Comparison of ENCODE assay signal across 16 mouse cellular contexts in the genomic region with DNA sequence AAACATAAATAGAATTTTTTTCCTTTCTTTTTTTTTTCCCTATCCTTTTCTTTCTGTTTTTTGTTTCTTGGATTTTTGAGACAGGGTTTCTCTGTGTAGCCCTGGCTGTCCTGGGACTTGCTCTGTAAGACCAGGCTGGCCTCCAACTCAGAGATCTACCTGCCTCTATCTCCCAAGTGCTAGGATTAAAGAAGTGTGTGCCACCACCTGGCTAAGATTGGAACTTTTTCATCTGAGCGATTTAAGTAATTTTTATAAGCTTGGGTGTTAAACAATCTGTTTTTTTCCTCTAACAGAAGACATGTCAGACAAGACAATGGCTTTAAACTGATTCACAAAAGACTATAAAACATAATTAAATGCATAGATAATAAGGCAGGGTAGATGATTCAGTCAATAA. TPM values are rescaled to one million over a fixed set of nuclear protein-coding genes. Genes with fewer than 3 reads are reported as not detected.
DNase-seq lines count a peak whose midpoint lies in the region; ATAC-seq and TF ChIP-seq lines count a peak whose summit lies in the region.
"Had no signal": no experiment of that assay in that cellular context is flagged by ENCODE, and none has a peak within 500 bp of the region (broad histone marks: within the 10 kb centered on the region; RNA-seq: fewer than 3 reads in every experiment).

No protein-coding gene starts in this region.

- peak; percentile 29 for TF ChIP-seq RAD21 in CH12.LX (IDR thresholded peaks at IDR 0.05; ENCODE audit: low read depth, low read length)

- no peak for TF ChIP-seq POLR2A in CH12.LX (IDR thresholded peaks at IDR 0.05; ENCODE audit: low read depth, low read length)

- no peaks in the 10 kb centered on the region for H3K36me3 ChIP-seq in intestine, postnatal 0 days (ENCODE audit: control insufficient read depth, insufficient read depth)
- H3K36me3 ChIP-seq in intestine, embryonic 16.5 days (ENCODE audit: control insufficient read depth, insufficient read depth, low read length) = no peaks in the 10 kb centered on the region
- H3K36me3 ChIP-seq in midbrain, embryonic 11.5 days (ENCODE audit: control insufficient read depth, insufficient read depth, low read length) = no peaks in the 10 kb centered on the region
- no peaks in the 10 kb centered on the region for H3K36me3 ChIP-seq in midbrain, embryonic 13.5 days
- H3K36me3 ChIP-seq in CH12.LX (replicated peaks in 1 of 2; ENCODE audit: control insufficient read depth in 1 of 2, insufficient read depth in 1 of 2, low read length in 1 of 2) = no peaks in the 10 kb centered on the region
- no peaks in the 10 kb centered on the region for H3K36me3 ChIP-seq in splenic B cell, adult 2 months (ENCODE audit: control insufficient read depth, insufficient read depth, low read length, poor library complexity, severe bottlenecking)
- H3K36me3 ChIP-seq: embryonic facial prominence, embryonic 15.5 days; limb, embryonic 15.5 days; lung, embryonic 15.5 days had no signal

- dilution Hi-C loops in CH12.LX (cut with MboI; ENCODE audit: extremely low pct_ligation_motif_present, extremely low pct_unique_long_range_greater_than_20kb, low sequenced_read_pairs) = no loop called here

- H3K4me1 ChIP-seq in intestine, postnatal 0 days (replicated peaks; ENCODE audit: control insufficient read depth, insufficient read depth, low read length) = no peaks in the 10 kb centered on the region
- peaks cover 9% of the 10 kb centered on the region; the same call in 1 of the 2 replicates for H3K4me1 ChIP-seq in intestine, embryonic 16.5 days (ENCODE audit: control insufficient read depth, insufficient read depth, low read length)
- peaks cover 14% of the 10 kb centered on the region for H3K4me1 ChIP-seq in midbrain, embryonic 11.5 days (ENCODE audit: control insufficient read depth, insufficient read depth, low read length)
- H3K4me1 ChIP-seq in midbrain, embryonic 13.5 days (replicated peaks) = peaks cover 23% of the 10 kb centered on the region
- peaks cover 2 to 26% of the 10 kb centered on the region in 2 experiments; a peak in 3 of 4 replicates for H3K4me1 ChIP-seq in CH12.LX (ENCODE audit: control insufficient read depth in 1 of 2, insufficient read depth in 2 of 2)

- peak; percentile 39 for DNase-seq in midbrain, embryonic 11.5 days (ENCODE audit: low spot score, missing footprints)
- DNase-seq in CH12.LX (ENCODE audit: extremely low read depth) = no peak
- DNase-seq in splenic B cell, adult 2 months (ENCODE audit: low read depth, low spot score) = peak; percentile 34
- DNase-seq in frontal cortex, postnatal 10 days (ENCODE audit: low spot score in 2 of 2) = no peak
- DNase-seq: cerebellum, adult 18-20 months; gastrocnemius, adult 2 months; heart, adult 18-20 months; layer of hippocampus, adult 9-11 months; right cerebral cortex, adult 18-20 months had no signal

- WGBS in intestine, postnatal 0 days = 43% methylated on average over 1 of the region's 1 CpGs
- 43% methylated on average over 1 of the region's 1 CpGs for WGBS in intestine, embryonic 16.5 days
- WGBS in midbrain, embryonic 11.5 days = 46% methylated on average over 1 of the region's 1 CpGs
- WGBS in midbrain, embryonic 13.5 days = 52% methylated on average over 1 of the region's 1 CpGs

- no peak overlapping the region for H3K9ac ChIP-seq in intestine, postnatal 0 days (ENCODE audit: low read depth, low read length)
- no peak overlapping the region for H3K9ac ChIP-seq in intestine, embryonic 16.5 days (ENCODE audit: low read depth, low read length)
- H3K9ac ChIP-seq in midbrain, embryonic 11.5 days (ENCODE audit: low read length) = no peak overlapping the region
- H3K9ac ChIP-seq in midbrain, embryonic 13.5 days (replicated peaks) = no peak overlapping the region
- H3K9ac ChIP-seq in CH12.LX (ENCODE audit: insufficient read depth, low read depth) = no peak overlapping the region
- H3K9ac ChIP-seq: embryonic facial prominence, embryonic 15.5 days; hindbrain, embryonic 14.5 days; limb, embryonic 15.5 days; lung, embryonic 15.5 days had no signal

- H3K27ac ChIP-seq in intestine, postnatal 0 days (ENCODE audit: low read depth, low read length) = no peak overlapping the region
- no peak overlapping the region for H3K27ac ChIP-seq in intestine, embryonic 16.5 days (ENCODE audit: low read length)
- no peak overlapping the region for H3K27ac ChIP-seq in midbrain, embryonic 11.5 days (ENCODE audit: low read depth, low read length)
- no peak overlapping the region for H3K27ac ChIP-seq in midbrain, embryonic 13.5 days
- no peak overlapping the region for H3K27ac ChIP-seq in CH12.LX (ENCODE audit: insufficient read depth, low read depth)
- H3K27ac ChIP-seq: embryonic facial prominence, embryonic 15.5 days; gastrocnemius, adult 2 months; hindbrain, embryonic 14.5 days; limb, embryonic 15.5 days; lung, embryonic 15.5 days had no signal

- in situ Hi-C loops in CH12.LX (cut with MboI; ENCODE audit: low pct_ligation_motif_present, low pct_unique_long_range_greater_than_20kb, low sequenced_read_pairs) = no loop called here

- no peaks in the 10 kb centered on the region for H3K9me3 ChIP-seq in intestine, postnatal 0 days (ENCODE audit: control insufficient read depth)
- H3K9me3 ChIP-seq in intestine, embryonic 16.5 days (ENCODE audit: control insufficient read depth, low read length) = no peaks in the 10 kb centered on the region
- H3K9me3 ChIP-seq in midbrain, embryonic 11.5 days (ENCODE audit: control insufficient read depth, low read length) = no peaks in the 10 kb centered on the region
- no peaks in the 10 kb centered on the region for H3K9me3 ChIP-seq in midbrain, embryonic 13.5 days
- H3K9me3 ChIP-seq in CH12.LX (replicated peaks; ENCODE audit: low read length) = no peaks in the 10 kb centered on the region
- H3K9me3 ChIP-seq: embryonic facial prominence, embryonic 15.5 days; limb, embryonic 15.5 days; lung, embryonic 15.5 days had no signal

- TF ChIP-seq CTCF in intestine, postnatal 0 days (IDR thresholded peaks at IDR 0.05; ENCODE audit: low read depth) = peak; percentile 54
- peak in 1 of 2 experiments; percentile 50; a peak in 2 of 4 replicates for TF ChIP-seq CTCF in CH12.LX (conservative IDR thresholded peaks at IDR 0.05 in 1 of 2, IDR thresholded peaks at IDR 0.05 in 1 of 2; ENCODE audit: low read depth in 2 of 2, low read length in 2 of 2)

- no peak for ATAC-seq in intestine, postnatal 0 days
- ATAC-seq in intestine, embryonic 16.5 days = no peak
- no peak for ATAC-seq in midbrain, embryonic 11.5 days (ENCODE audit: low FRiP score)
- ATAC-seq in midbrain, embryonic 13.5 days = no peak

- H3K4me3 ChIP-seq in intestine, postnatal 0 days (ENCODE audit: low read depth, low read length) = no peak overlapping the region
- H3K4me3 ChIP-seq in intestine, embryonic 16.5 days (ENCODE audit: low read length) = no peak overlapping the region
- H3K4me3 ChIP-seq in midbrain, embryonic 11.5 days (ENCODE audit: low read depth, low read length) = no peak overlapping the region
- no peak overlapping the region for H3K4me3 ChIP-seq in midbrain, embryonic 13.5 days (replicated peaks)
- H3K4me3 ChIP-seq in CH12.LX (replicated peaks in 1 of 3; ENCODE audit: low read depth in 2 of 3, low read length in 2 of 3, poor library complexity in 1 of 3) = no peak overlapping the region
- H3K4me3 ChIP-seq: embryonic facial prominence, embryonic 15.5 days; gastrocnemius, adult 2 months; limb, embryonic 15.5 days; lung, embryonic 15.5 days had no signal

- H3K79me2 ChIP-seq in CH12.LX (replicated peaks; ENCODE audit: control insufficient read depth, extremely low read depth, insufficient read depth, poor library complexity, severe bottlenecking) = peaks cover 4% of the 10 kb centered on the region; the same call in 1 of the 2 replicates

- TF ChIP-seq EP300 in CH12.LX (IDR thresholded peaks at IDR 0.05; ENCODE audit: low read length) = no peak

- H3K27me3 ChIP-seq in intestine, postnatal 0 days (replicated peaks; ENCODE audit: control insufficient read depth, insufficient read depth, low read length) = no peaks in the 10 kb centered on the region
- H3K27me3 ChIP-seq in intestine, embryonic 16.5 days (replicated peaks; ENCODE audit: control insufficient read depth, insufficient read depth, low read length) = no peaks in the 10 kb centered on the region
- no peaks in the 10 kb centered on the region for H3K27me3 ChIP-seq in midbrain, embryonic 11.5 days (ENCODE audit: control insufficient read depth, insufficient read depth, low read length)
- H3K27me3 ChIP-seq in midbrain, embryonic 13.5 days = peaks cover 4% of the 10 kb centered on the region
- H3K27me3 ChIP-seq in CH12.LX (replicated peaks) = no peaks in the 10 kb centered on the region
- H3K27me3 ChIP-seq in splenic B cell, adult 2 months (ENCODE audit: control insufficient read depth, insufficient read depth, low read length, poor library complexity, severe bottlenecking) = no peaks in the 10 kb centered on the region
- H3K27me3 ChIP-seq: embryonic facial prominence, embryonic 15.5 days; limb, embryonic 15.5 days; lung, embryonic 15.5 days had no signal

- no peak overlapping the region for H3K4me2 ChIP-seq in intestine, postnatal 0 days (replicated peaks; ENCODE audit: low read depth)
- no peak overlapping the region for H3K4me2 ChIP-seq in intestine, embryonic 16.5 days (ENCODE audit: low read depth, low read length)
- H3K4me2 ChIP-seq in midbrain, embryonic 11.5 days = no peak overlapping the region
- no peak overlapping the region for H3K4me2 ChIP-seq in midbrain, embryonic 13.5 days (replicated peaks)
- H3K4me2 ChIP-seq in CH12.LX (ENCODE audit: insufficient read depth, low read depth, poor library complexity, severe bottlenecking) = no peak overlapping the region
- H3K4me2 ChIP-seq: embryonic facial prominence, embryonic 15.5 days; hindbrain, embryonic 14.5 days; limb, embryonic 15.5 days; lung, embryonic 15.5 days had no signal

TF ChIP-seq in CH12.LX, 34 proteins besides CTCF, POLR2A, EP300 and RAD21:
- TF ChIP-seq SMC3 (IDR thresholded peaks at IDR 0.05; ENCODE audit: low read depth, low read length) (peak; percentile 29), KAT2A (IDR thresholded peaks at IDR 0.05; ENCODE audit: insufficient replicate concordance, low read length) (no peak)

RNA-seq across cellular contexts. Expression of a gene that starts 1.4 kb away (rescaled TPM):
- polyA plus RNA-seq in intestine, postnatal 0 days (2015; fragmentation: Nextera tagmentation; extraction: Ambion mirVana) = 3.8 and 4.3 TPM in 2 replicates
- 4.7 and 5.3 TPM in 2 replicates for polyA plus RNA-seq in intestine, embryonic 16.5 days (2015; fragmentation: Nextera tagmentation; extraction: Ambion mirVana)
- 6.7 and 7.9 TPM in 2 replicates for polyA plus RNA-seq in midbrain, embryonic 11.5 days (2014; fragmentation: Nextera tagmentation; extraction: Ambion mirVana)
- 5.0 and 5.2 TPM in 2 replicates for polyA plus RNA-seq in midbrain, embryonic 13.5 days (2015; fragmentation: Nextera tagmentation; extraction: Ambion mirVana)
- 12.3 and 12.4 TPM in 2 replicates for total RNA-seq in CH12.LX (2012; rRNA removed)
- total RNA-seq in CH12.LX (2014; rRNA removed) = 9.9 and 10.5 TPM in 2 replicates
- 12.7 and 14.3 TPM in 2 replicates for polyA plus RNA-seq in CH12.LX (2012; ENCODE audit: insufficient read length, low read depth)

Comparison
In these comparisons a context has a peak if more than half of its experiments do, and no peak if none do; other contexts are left out.
1. DNase-seq: peak in midbrain, embryonic 11.5 days (single experiment) and splenic B cell, adult 2 months (single experiment); none in CH12.LX (single experiment) and frontal cortex, postnatal 10 days (0 of 2).